Mouse (Mus musculus) T-helper 17 cell (primary cell): Measurements from ENCODE around the gene Ugt1a7c.

ENCODE experiments used
- in situ Hi-C, 2 experiments: fragments of 300-600 bp; cut with MboI, MseI; formaldehyde crosslinking; loops; 1 replicate in 1 of 2; 2 replicates in 1 of 2; pipeline ENCODE4 v1.15.1; 2025; ENCODE audit warnings: high pct_unique_total_duplicates in 2 of 2

The Ugt1a7c gene

GRCm38 (mm10) chr1:88235046-88235893 is 140.4 kb downstream of the Ugt1a7c start:
- in situ Hi-C loops, result no loop called here

DNA sequence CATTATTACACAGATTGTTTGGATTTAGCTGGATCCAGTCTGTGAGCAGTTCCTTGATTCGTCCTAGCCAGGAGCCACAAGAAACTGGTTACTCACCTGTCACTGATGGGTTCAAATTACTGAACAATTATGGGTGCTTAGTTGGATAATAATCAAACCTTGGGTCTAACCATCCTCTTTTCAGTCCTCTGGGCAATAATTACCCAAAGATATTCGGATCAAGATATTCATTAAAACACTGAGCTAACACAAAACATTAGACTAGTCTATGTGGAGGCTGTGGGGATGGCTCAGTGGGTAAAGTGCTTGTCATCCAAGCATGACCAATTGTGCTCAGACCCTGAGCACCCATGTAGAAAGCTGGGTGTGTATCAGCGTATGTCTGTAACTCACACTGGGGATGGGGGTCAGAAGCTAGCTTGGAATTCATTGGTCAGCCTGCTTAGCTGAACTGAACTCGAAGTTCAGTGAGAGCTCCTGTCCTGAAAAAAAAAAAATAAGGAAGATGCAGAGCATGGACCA is 141.1 kb downstream of the Ugt1a7c start:
- in situ Hi-C loops, result no loop called here

GRCm38 (mm10) chr1:88237311-88237710 is 142.4 kb downstream of the Ugt1a7c start:
- in situ Hi-C loops, result no loop called here

- in situ Hi-C loops, result no loop called here
Observed at GRCm38 (mm10) chr1:88238771-88239170, 143.9 kb downstream of the Ugt1a7c start.

- in situ Hi-C loops, result no loop called here
Observed at GRCm38 (mm10) chr1:88240072-88240471, 145.2 kb downstream of the Ugt1a7c start.

- in situ Hi-C loops, result no loop called here
Observed at GRCm38 (mm10) chr1:88240579-88240978, 145.7 kb downstream of the Ugt1a7c start.

DNA sequence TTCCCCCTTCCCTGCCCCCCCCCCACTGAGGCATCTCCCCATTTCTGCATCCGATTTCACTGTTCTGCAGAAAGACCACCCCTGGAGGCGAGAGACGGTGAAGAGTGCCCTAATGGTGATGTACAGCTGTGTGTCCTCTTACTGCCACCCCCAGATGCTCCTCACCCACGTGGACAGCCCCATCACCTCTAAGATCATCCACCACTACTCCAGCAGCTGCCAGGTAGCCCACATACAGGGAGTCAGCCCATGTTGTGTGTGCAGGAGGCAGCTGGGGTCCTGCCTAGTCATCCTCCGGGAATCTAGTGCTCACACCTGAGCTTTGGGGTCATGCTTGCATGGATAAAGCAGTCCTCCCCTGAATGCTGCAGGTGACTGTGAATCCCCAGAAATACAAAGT is 149.0 kb downstream of the Ugt1a7c start:
- in situ Hi-C loops, result no loop called here

GRCm38 (mm10) chr1:88245881-88246280 is 151.0 kb downstream of the Ugt1a7c start:
- in situ Hi-C loops, result no loop called here

DNA sequence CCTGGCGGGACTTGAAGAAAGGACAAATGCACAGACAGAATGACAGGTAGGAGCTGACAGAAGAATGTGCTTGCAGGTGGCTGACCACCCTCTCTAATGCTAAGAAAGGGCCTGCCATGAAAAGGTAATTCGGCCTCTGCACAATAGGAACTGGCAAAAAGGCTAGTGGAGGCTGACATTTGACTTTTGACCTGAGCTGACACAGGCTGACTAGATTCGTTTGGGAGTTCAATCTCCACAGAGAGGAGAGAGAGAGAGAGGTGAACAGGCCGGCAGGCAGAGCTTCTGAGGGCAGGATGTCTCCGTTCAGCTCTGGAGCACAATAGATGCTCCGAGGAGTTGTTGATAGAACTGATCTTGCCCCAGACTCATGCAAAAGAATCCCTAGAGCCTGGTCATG is 151.5 kb downstream of the Ugt1a7c start:
- in situ Hi-C loops, result no loop called here

DNA sequence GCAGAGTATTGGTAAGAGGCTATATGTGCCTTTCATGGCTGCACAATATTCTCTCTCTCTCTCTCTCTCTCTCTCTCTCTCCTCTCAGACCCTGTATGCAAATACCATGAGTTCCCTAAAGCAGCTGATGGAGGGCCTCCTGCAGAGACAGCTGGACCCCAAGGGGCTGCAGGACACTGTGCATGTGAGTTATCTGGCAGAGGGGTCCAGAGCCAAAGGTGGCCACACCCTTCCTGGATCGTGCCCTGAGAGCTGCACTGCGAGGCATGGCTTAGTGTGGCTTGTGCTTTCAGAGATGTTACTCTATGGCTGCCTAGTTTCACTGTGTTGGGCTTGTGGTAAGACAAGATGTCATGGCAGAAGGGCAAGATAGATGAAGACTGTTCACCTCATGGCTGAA is 152.8 kb downstream of the Ugt1a7c start:
- in situ Hi-C loops, result no loop called here

- in situ Hi-C loops, result no loop called here
Observed at GRCm38 (mm10) chr1:88248658-88249057, 153.8 kb downstream of the Ugt1a7c start.

- in situ Hi-C loops, result no loop called here
Observed at GRCm38 (mm10) chr1:88249596-88249995, 154.7 kb downstream of the Ugt1a7c start.

DNA sequence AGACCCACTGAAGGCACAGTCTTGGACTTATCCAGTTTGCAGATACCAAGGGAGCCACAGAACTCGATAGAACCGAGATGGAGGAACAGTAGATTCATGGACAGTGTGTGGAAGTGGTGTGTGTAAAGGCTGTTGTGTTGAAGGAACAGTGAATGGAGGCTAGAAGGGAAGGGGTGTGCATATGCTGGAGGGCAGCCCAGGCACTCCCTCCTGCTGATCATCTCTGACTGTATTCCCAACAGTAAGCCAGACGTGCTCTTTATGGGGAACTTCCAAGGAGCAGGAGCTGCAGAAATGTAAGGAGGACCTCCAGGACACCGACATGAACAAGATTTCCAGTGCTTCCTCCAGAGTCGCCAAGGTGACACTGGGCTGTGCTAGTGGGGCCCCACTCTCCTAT is 155.2 kb downstream of the Ugt1a7c start:
- in situ Hi-C loops, result no loop called here

- in situ Hi-C loops, result no loop called here
Observed at GRCm38 (mm10) chr1:88253106-88253505, 158.2 kb downstream of the Ugt1a7c start.

- in situ Hi-C loops, result no loop called here
Observed at GRCm38 (mm10) chr1:88253540-88253939, 158.7 kb downstream of the Ugt1a7c start.

- in situ Hi-C loops, result no loop called here
Observed at GRCm38 (mm10) chr1:88254793-88255465, 160.1 kb downstream of the Ugt1a7c start.

DNA sequence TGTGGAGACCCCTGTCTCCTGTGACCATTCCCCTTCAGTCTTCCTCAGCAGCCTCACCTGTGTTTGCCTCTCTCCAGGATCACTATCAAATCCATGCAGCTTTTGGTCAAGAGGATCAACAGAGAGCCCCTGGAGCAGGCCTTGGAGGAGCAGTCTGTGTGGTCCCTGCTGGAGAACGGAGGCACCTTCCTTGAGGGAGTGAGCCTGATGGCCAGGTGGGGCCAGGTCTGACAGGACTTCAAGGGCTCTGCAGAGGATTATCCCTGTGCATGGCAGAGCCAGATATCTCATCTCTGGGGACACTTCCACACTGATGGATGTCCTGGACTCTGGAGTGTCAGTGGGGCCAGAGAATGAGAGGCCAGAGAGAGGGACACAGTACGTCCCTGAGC is 160.6 kb downstream of the Ugt1a7c start:
- in situ Hi-C loops, result no loop called here

DNA sequence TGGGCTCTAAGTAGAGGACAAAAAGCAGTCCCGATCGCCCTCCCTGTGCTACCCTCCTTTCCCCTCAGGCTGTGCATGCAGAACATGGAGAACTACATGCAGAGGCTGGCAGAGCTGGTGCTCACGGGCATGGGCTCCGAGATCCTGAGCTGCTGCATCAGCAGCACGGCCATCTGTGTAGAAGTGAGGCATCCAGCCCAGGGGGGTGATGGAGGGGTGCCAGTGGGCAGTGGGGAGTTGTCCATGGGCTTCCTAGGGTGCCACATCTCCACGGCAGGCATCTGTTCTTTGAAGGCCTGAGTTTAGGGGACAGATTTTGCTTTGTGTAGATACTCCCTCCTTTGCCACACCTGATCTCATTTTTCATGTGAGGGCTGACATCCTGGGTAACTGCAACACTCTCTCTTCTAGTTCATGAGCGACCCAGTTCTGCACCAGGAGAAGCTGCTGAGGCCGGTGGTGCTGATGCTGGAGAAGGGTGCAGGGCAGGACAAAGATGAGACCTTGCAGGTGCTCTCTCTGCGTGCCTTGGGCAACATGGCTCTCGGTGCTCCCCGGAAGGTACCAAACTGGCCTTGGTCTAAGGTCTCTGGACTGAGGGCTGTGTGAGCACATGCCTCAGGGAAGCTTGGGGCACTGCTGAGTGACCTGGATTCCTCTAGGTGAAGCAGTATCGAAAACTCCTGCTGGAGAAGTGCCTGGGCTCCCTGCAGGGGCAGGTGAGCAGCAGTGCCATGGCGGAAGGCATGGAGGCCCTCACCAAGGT is 161.3 kb downstream of the Ugt1a7c start:
- in situ Hi-C loops, result no loop called here

DNA sequence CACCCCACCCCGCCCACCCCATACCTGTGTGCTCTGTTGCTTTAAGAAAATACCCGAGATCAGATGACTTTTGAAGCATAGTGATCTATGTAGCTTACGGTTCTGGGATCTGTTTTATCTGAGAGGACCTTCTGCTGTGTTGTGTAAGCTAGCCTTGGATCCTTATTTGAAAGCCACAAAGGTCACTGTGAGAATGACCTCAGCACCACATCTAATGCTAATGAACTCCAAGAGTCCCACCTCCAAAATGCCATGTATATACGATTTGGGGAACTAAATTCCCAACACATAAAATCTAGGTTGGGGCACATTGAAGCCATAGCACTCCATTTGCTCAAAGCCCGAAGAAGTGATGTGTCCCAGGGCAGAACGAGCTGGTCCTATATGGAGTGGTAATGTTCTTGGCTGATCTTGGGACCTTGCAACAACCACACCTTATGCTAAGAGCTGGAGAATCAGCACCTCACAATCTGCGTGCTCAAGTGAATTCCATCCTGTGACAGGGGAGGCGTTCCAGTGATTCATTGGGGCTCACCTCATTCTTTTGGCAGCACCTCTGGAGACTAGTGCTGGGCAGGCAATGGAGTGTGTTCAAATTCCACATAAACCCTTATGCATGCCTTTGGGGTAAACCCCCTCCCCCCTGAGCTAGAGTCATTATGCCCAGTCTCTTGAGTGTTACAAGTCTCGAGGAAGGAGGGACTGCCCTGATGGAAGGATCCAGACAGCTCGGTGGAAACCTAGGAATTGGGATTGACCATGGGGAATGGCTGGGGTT is 162.2 kb downstream of the Ugt1a7c start:
- in situ Hi-C loops, result no loop called here

- in situ Hi-C loops, result no loop called here
Observed at GRCm38 (mm10) chr1:88257681-88258080, 162.8 kb downstream of the Ugt1a7c start.

DNA sequence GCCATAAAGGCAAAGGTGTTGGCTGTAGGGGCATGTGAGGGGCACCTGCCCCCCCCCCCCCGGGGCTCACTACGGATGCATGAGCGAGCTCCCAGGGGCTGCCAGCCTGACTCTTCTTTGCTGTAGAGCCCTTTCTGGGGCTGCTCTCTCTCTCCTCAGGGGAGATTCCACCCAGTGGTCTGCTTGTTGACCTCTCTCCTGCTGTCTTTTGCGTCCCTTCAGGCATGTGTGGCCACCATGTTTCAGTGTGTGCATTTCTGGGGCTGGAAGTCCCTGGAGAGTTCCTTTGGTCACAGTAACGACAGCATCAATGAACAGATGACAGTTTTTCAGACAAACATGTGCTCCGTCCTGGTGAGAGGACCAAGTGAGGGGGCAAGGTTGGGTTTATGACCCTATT is 163.5 kb downstream of the Ugt1a7c start:
- in situ Hi-C loops, result no loop called here
